Mouse (Mus musculus): ENCODE results near the gene Stap2. TPM values are rescaled to one million over a fixed set of nuclear protein-coding genes. Genes with fewer than 3 reads are reported as not detected.

The Stap2 gene
- 6.1 and 6.6 TPM in 2 replicates for polyA plus RNA-seq (2014; fragmentation: Nextera tagmentation; extraction: Ambion mirVana)

DNA sequence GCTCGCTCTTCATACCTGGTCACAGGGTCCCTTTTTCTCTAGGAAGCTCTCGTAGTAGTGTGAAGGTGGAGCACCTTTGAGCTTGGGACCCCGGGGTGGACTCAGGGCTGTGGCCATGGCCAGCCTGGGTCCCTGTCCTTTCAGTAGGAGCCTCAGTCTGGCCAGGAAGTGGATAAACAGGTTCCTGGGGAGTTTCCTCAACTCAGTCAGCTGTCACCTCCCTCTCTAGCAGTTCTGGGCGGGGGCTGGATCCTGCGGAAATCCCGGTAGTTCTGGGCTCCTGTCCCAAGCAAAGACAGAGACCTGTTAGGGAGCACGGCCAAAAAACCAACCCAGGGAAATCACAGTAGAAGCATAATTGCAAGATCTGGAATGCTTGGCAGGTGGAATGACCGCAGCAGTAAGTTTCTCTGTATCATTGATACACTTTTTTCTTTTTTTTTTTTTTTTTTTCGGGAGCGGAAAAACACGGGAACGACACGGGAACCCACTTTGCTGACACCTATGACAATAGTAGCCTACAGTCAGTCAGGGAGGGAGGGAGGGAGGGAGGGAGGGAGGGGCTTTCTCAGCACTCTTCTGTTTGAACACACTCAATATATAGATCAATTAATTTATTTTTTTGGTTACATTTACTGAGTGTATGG is at the start of gene Stap2, which contains the start of gene Mpnd:
Stap2 (minus strand) TSS at position 170 of the 647 bp plus-strand sequence.
Mpnd (plus strand) TSS at position 297 of the 647 bp plus-strand sequence.
- no peak within 1 kb of the TSS for H3K9ac ChIP-seq (replicated peaks; ENCODE audit: low read length)
- no peak within 1 kb of the TSS for H3K4me3 ChIP-seq (ENCODE audit: low read depth, low read length)
- no peak within 1 kb of the TSS for H3K4me2 ChIP-seq (ENCODE audit: low read depth, low read length)
- peak; percentile 93 for DNase-seq (ENCODE audit: low spot score)
- H3K36me3 ChIP-seq (replicated peaks; ENCODE audit: control insufficient read depth, insufficient read depth, low read depth, low read length) = no peaks in the 10 kb centered on the region
- H3K9me3 ChIP-seq (replicated peaks; ENCODE audit: control insufficient read depth, low read length) = no peaks in the 10 kb centered on the region
- 38% methylated on average over 13 of the region's 13 CpGs for WGBS
- ATAC-seq (replicated peaks; ENCODE audit: insufficient number of reproducible peaks, low FRiP score, low TSS enrichment, low read depth) = no peak
- H3K27ac ChIP-seq (replicated peaks; ENCODE audit: low read depth, low read length) = no peak within 1 kb of the TSS
- no peaks in the 10 kb centered on the region; the same call in 1 of the 2 replicates for H3K4me1 ChIP-seq (ENCODE audit: control insufficient read depth, insufficient read depth, low read length)
- H3K27me3 ChIP-seq (ENCODE audit: control insufficient read depth, insufficient read depth, low read length) = no peaks in the 10 kb centered on the region; the same call in 1 of the 2 replicates

DNA sequence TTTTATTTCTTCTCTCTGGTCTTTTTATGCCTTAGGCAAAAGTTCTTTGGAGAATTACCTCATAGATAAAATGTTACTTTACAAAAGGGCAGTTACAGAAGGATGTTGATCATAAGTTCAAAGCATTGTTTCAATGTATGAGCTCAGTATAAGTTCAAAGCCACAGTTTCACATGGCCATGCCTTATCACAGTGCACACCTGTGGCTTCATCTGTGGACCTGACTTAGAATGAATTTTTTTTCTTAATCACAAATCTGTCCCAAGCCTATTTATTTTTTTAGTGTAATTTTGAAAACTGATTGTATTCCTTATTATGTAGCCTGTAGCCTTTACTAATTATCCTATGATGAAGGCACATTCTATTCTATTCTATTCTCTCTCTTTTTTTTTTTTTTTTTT is 49.6 kb upstream of the Stap2 start:
- no peak overlapping the region for H3K27ac ChIP-seq (replicated peaks; ENCODE audit: low read depth, low read length)
- peaks cover 11% of the 10 kb centered on the region for H3K36me3 ChIP-seq (replicated peaks; ENCODE audit: control insufficient read depth, insufficient read depth, low read depth, low read length)
- H3K4me3 ChIP-seq (ENCODE audit: low read depth, low read length) = no peak overlapping the region
- no peak overlapping the region for H3K4me2 ChIP-seq (ENCODE audit: low read depth, low read length)
- DNase-seq (ENCODE audit: low spot score) = no peak
- H3K9me3 ChIP-seq (replicated peaks; ENCODE audit: control insufficient read depth, low read length) = no peaks in the 10 kb centered on the region
- no peak for ATAC-seq (replicated peaks; ENCODE audit: insufficient number of reproducible peaks, low FRiP score, low TSS enrichment, low read depth)
- H3K27me3 ChIP-seq (ENCODE audit: control insufficient read depth, insufficient read depth, low read length) = no peaks in the 10 kb centered on the region
- no peak overlapping the region for H3K9ac ChIP-seq (replicated peaks; ENCODE audit: low read length)
- H3K4me1 ChIP-seq (ENCODE audit: control insufficient read depth, insufficient read depth, low read length) = no peaks in the 10 kb centered on the region

DNA sequence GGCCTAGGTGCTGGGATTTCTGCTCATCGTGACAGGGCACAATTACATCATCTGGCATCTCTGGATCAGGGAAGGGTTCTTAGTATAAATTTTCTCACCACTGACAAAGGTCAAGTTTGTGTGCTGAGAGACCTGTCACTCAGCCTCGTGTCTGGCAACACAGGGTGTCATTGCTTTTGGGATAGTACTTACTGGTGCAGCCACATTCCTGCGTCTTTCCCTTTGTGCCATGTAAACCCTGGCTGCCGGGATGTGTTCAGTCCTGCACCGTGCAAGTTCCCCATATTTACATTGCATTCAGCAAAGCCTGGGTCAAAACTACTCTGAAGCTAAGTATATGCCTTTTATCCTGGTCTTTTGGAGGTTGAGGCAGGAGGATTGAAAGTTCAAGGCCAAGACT is 46.0 kb upstream of the Stap2 start:
- Histone ChIP-seq H3K4me3 (ENCODE audit: low read depth, low read length) (no peak overlapping the region), H3K4me2 (ENCODE audit: low read depth, low read length) (no peak overlapping the region), H3K27me3 (ENCODE audit: control insufficient read depth, insufficient read depth, low read length) (no peaks in the 10 kb centered on the region), H3K4me1 (ENCODE audit: control insufficient read depth, insufficient read depth, low read length) (no peaks in the 10 kb centered on the region), H3K36me3 (replicated peaks; ENCODE audit: control insufficient read depth, insufficient read depth, low read depth, low read length) (peaks cover 15% of the 10 kb centered on the region), H3K9me3 (replicated peaks; ENCODE audit: control insufficient read depth, low read length) (no peaks in the 10 kb centered on the region), H3K27ac (replicated peaks; ENCODE audit: low read depth, low read length) (no peak overlapping the region), H3K9ac (replicated peaks; ENCODE audit: low read length) (no peak overlapping the region)
- ATAC-seq (replicated peaks; ENCODE audit: insufficient number of reproducible peaks, low FRiP score, low TSS enrichment, low read depth) (no peak), DNase-seq (ENCODE audit: low spot score) (no peak)
- WGBS = 86% methylated on average over 5 of the region's 5 CpGs

DNA sequence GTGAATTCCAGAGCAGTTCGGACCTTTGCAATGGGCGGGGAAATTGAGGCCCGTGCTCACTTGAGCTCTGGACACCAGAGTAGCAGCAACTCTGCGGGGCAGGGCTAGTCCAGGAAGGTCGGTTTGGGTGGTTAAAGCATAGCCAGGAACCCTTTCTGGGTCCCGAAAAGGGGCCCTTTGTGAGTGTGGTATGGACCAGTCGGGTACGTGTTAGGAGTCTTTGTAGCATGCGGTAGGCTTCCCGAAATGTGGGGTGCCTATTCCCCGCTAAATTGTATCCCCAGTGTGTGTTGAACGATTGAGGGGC is 35.4 kb upstream of the Stap2 start:
- Histone ChIP-seq H3K4me3 (ENCODE audit: low read depth, low read length) (peak overlapping the region; percentile 85), H3K36me3 (replicated peaks; ENCODE audit: control insufficient read depth, insufficient read depth, low read depth, low read length) (no peaks in the 10 kb centered on the region; the same call in 1 of the 2 replicates), H3K27me3 (ENCODE audit: control insufficient read depth, insufficient read depth, low read length) (no peaks in the 10 kb centered on the region), H3K9ac (replicated peaks; ENCODE audit: low read length) (peak overlapping the region; percentile 88), H3K27ac (replicated peaks; ENCODE audit: low read depth, low read length) (peak overlapping the region; percentile 29; the same call in 1 of the 2 replicates), H3K4me1 (ENCODE audit: control insufficient read depth, insufficient read depth, low read length) (no peaks in the 10 kb centered on the region), H3K4me2 (ENCODE audit: low read depth, low read length) (peak overlapping the region; percentile 74), H3K9me3 (replicated peaks; ENCODE audit: control insufficient read depth, low read length) (no peaks in the 10 kb centered on the region)
- DNase-seq (ENCODE audit: low spot score) (peak; percentile 18), ATAC-seq (replicated peaks; ENCODE audit: insufficient number of reproducible peaks, low FRiP score, low TSS enrichment, low read depth) (no peak)
- WGBS = under 1% methylated on average over 12 of the region's 12 CpGs

DNA sequence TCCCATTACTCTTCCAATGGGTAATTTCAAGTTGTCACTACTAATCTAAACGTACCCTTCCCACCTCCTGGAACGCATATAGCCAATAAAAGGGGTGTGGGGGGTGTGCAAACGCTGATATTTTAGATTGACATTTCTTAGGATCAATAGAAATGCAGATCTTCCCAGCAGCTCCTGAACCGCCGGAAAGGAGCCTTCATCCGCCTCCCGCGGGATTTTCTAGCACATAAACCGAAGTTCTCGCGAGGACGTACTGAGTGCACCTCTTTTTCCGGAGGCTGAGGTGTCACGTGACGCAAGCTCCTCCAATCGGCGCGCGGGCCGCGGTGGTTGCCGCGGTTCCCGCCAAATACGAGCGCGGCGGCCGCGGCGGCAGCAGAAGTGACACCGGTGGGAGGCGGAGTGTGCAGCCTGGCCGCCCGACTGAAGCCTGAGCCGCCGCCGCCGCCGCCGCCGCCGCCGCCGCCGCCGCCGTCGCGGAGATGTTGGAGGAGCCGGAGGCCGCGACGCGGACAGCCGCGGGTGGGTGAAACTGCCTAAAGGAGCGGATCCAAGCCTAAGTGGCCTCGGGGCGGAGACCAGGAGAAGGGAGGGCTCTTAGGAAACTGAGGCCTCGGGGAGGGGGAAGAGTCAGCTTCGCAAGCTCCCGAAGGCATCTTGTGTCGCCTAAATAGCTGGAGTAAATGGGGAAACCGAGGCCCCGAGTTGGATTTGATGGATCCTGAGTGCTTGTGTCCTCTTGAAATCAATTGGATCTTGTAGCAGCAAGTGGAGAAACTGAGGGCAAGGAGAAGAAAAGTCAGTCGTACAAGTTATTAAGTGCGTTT is 34.9 kb upstream of the Stap2 start, which contains the start of gene Chaf1a:
Chaf1a (plus strand) TSS at position 410 of the 827 bp plus-strand sequence.
- peak; percentile 99 for DNase-seq (ENCODE audit: low spot score)
- WGBS = 1% methylated on average over 68 of the region's 68 CpGs
- H3K4me2 ChIP-seq (ENCODE audit: low read depth, low read length) = peak within 1 kb of the TSS; percentile 74

DNA sequence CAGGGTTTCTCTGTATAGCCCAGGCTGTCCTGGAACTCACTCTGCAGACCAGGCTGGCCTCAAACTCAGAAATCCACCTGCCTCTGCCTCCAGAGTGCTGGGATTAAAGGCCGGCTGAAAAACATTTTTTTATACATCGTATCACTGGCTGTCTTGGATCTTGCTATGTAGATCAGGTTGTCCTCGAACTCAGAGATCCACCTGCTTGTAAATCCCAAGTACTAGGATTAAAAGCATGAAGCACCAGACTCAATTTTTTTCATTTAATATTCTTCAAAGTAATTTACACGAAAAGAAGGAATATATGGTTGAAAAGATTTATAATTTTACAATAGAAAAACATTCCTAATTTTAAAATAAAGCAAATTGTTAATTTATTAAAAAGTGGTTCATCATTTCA is 34.0 kb upstream of the Stap2 start:
- ATAC-seq (replicated peaks; ENCODE audit: insufficient number of reproducible peaks, low FRiP score, low TSS enrichment, low read depth) = no peak

More for the DNA sequence above, 34.9 kb upstream of the Stap2 start, which contains the start of gene Chaf1a:
- H3K9ac ChIP-seq (replicated peaks; ENCODE audit: low read length) = peak within 1 kb of the TSS; percentile 88
- peak within 1 kb of the TSS; percentile 85 for H3K4me3 ChIP-seq (ENCODE audit: low read depth, low read length)
- no peaks in the 10 kb centered on the region for H3K9me3 ChIP-seq (replicated peaks; ENCODE audit: control insufficient read depth, low read length)
- no peaks in the 10 kb centered on the region for H3K36me3 ChIP-seq (replicated peaks; ENCODE audit: control insufficient read depth, insufficient read depth, low read depth, low read length)
- H3K27ac ChIP-seq (replicated peaks; ENCODE audit: low read depth, low read length) = peak within 1 kb of the TSS; percentile 29
- H3K4me1 ChIP-seq (ENCODE audit: control insufficient read depth, insufficient read depth, low read length) = no peaks in the 10 kb centered on the region
- no peaks in the 10 kb centered on the region for H3K27me3 ChIP-seq (ENCODE audit: control insufficient read depth, insufficient read depth, low read length)
- peak; percentile 69 for ATAC-seq (replicated peaks; ENCODE audit: insufficient number of reproducible peaks, low FRiP score, low TSS enrichment, low read depth)

DNA sequence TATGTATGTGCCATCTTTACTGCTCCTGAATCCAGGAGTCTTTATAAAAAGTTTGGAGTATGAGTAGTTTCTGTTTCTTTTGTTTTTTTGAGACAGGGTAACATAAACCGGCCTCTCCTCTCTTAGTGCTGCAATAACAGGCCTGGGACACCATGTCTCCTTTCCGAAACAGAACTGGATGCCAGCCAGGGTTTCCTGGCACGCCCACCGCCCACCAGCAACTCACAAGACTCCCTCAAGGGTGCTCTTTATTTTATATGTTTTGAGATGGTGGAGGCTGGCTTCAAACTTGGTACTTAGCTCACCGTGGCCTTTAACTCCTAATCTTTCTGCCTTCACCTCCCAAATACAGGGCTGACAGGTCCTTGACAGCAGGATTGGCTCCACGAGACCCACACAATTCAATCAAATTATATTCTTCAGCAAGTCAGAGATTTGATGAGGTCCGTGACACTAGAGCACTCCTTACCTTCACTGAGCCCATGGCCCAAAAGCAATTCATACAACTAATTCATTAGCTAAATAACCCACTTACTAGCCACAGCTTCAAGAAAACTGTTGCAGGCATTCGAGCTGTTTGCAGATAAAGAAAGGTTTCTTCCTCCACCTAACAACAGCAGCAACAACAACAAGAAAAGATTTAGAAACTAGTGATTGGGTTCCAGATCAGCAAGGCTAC is 33.3 kb upstream of the Stap2 start:
- no peak overlapping the region for H3K9ac ChIP-seq (replicated peaks; ENCODE audit: low read length)
- H3K9me3 ChIP-seq (replicated peaks; ENCODE audit: control insufficient read depth, low read length) = no peaks in the 10 kb centered on the region
- H3K4me1 ChIP-seq (ENCODE audit: control insufficient read depth, insufficient read depth, low read length) = no peaks in the 10 kb centered on the region
- no peaks in the 10 kb centered on the region for H3K27me3 ChIP-seq (ENCODE audit: control insufficient read depth, insufficient read depth, low read length)
- no peak overlapping the region for H3K4me2 ChIP-seq (ENCODE audit: low read depth, low read length)
- ATAC-seq (replicated peaks; ENCODE audit: insufficient number of reproducible peaks, low FRiP score, low TSS enrichment, low read depth) (no peak), DNase-seq (ENCODE audit: low spot score) (no peak)
- no peak overlapping the region for H3K4me3 ChIP-seq (ENCODE audit: low read depth, low read length)
- no peaks in the 10 kb centered on the region for H3K36me3 ChIP-seq (replicated peaks; ENCODE audit: control insufficient read depth, insufficient read depth, low read depth, low read length)
- 88% methylated on average over 8 of the region's 8 CpGs for whole genome bisulfite sequencing
- no peak overlapping the region for H3K27ac ChIP-seq (replicated peaks; ENCODE audit: low read depth, low read length)

More for the DNA sequence above, 34.0 kb upstream of the Stap2 start:
- Histone ChIP-seq H3K9ac (replicated peaks; ENCODE audit: low read length) (no peak overlapping the region), H3K36me3 (replicated peaks; ENCODE audit: control insufficient read depth, insufficient read depth, low read depth, low read length) (no peaks in the 10 kb centered on the region), H3K27ac (replicated peaks; ENCODE audit: low read depth, low read length) (no peak overlapping the region), H3K27me3 (ENCODE audit: control insufficient read depth, insufficient read depth, low read length) (no peaks in the 10 kb centered on the region), H3K4me2 (ENCODE audit: low read depth, low read length) (no peak overlapping the region), H3K4me3 (ENCODE audit: low read depth, low read length) (no peak overlapping the region), H3K9me3 (replicated peaks; ENCODE audit: control insufficient read depth, low read length) (no peaks in the 10 kb centered on the region), H3K4me1 (ENCODE audit: control insufficient read depth, insufficient read depth, low read length) (no peaks in the 10 kb centered on the region)
- WGBS = 77% methylated on average over 4 of the region's 4 CpGs
- DNase-seq (ENCODE audit: low spot score) = no peak

All from embryonic facial prominence, embryonic 11.5 days (tissue).